Mouse (Mus musculus): Measurements from ENCODE around the gene Atxn7l3. TPM values are rescaled to one million over a fixed set of nuclear protein-coding genes. Genes with fewer than 3 reads are reported as not detected.

The Atxn7l3 gene
- 11.1 and 20.7 TPM in 2 replicates for polyA plus RNA-seq (2021; fragmentation: Nextera tagmentation)
- long read RNA-seq, experiment 1, partial matches to known transcripts: 4 of 84 reads
- long read RNA-seq, experiment 1, other reads (novel, unspliced or antisense): 78 of 84 reads
- long read RNA-seq, experiment 2, partial matches to known transcripts: 2 of 28 reads
- long read RNA-seq, experiment 2, other reads (novel, unspliced or antisense): 26 of 28 reads

GRCm38 (mm10) chr11:102296491-102297472 lies at the start of gene Atxn7l3:
Gene Atxn7l3 (minus strand): TSS chr11:102296631.

DNA sequence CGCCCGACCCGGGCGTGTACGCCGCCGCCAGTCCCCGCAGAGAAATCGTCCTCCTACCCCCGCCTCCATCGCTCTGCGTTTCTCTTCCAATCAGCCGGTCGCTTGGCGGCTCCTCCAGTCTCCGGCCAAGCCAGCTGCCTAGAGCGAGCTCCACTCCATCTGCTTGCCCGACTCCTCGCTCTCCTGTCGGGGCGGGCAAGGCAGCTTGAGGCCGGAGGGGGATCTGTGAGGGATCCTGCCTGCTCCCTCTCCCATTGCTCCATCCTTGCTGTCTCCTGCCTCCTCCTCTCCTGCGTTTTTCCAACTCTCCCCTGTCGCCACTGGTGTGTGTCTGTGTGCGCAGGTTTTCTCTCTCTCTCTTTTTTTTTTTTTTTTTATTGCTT lies 23.0 kb upstream of the Atxn7l3 start, which contains the start of gene Ubtf:
Ubtf (minus strand) TSS at position 333 of the 383 bp plus-strand sequence.

DNA sequence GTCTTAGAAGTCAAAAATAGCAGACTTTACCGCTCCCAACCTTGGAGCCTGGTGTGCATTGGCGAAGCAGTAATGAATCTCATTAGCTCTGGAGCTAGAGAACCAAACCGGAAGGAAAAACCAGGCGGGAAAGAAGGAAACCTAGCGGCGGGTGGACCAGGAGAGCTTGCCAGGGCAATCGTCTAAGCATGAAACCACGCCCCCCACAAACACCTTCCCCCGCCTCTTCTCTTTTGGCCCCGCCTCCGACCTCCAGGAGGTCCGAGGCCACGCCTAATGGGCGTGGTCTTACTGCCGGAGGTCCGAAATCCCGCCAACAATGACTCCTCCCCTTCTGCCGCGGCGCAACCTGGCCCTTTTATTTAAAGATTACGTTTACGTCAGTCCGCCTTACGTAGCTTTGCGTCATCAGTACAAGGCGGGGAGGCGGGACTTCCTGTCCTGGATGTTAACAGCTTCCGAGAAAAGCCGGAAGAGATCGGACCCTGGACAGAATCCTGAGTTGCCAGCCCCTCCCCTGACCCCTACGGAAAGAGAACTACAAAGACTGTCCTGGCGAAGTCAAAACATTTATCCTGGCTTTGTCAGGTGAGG lies 11.8 kb downstream of the Atxn7l3 start, which contains the start of gene Tmub2:
Tmub2 (plus strand) TSS at position 431 of the 594 bp plus-strand sequence.

GRCm38 (mm10) chr11:102268520-102269244 lies 27.7 kb downstream of the Atxn7l3 start, which contains the start of gene Asb16:
Gene Asb16 (plus strand): TSS chr11:102268743.

DNA sequence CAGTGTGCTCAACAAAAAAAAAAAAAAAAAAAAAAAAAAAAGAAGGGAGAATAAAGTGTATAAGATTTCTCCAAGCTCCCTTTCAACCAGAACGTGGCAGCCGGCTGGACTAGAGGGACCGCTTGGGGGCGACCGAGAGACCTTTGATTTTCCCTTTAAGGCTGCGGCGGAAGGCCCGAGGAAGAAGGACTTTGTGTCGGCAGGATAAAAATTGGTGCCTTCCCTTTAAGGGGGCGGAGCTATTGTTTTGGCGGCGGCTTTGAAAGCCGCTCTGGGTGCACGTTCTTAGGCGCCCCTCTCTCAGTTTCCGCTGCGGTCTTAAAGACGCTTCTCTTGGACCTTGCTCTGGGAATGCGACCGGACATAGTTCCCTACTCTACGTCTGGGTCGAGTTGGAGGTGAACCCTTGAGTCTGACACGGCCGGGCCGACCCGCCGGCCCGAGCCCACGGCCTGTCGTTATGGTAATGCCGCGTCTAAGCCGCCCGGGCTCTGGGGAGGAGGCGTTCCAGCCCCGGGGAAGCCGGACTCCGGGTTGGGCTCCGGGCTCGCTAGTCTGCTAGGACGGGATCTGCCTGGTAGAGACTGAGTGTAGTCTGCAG lies 47.7 kb downstream of the Atxn7l3 start, which contains the start of gene BC030867:
BC030867 (plus strand) TSS at position 253 of the 601 bp plus-strand sequence.

Other genes starting within 250 kb of the Atxn7l3 start
- gene Mpp2, start 208.1 kb downstream of the Atxn7l3 start, polyA plus RNA-seq (2021; fragmentation: Nextera tagmentation): 31.0 and 37.4 TPM in 2 replicates
- gene Ppy, start 195.3 kb downstream of the Atxn7l3 start, polyA plus RNA-seq (2021; fragmentation: Nextera tagmentation): not detected in 2 replicates
- not detected in 2 replicates for gene Pyy, start 188.8 kb downstream of the Atxn7l3 start, polyA plus RNA-seq (2021; fragmentation: Nextera tagmentation)
- gene Nags, start 151.1 kb downstream of the Atxn7l3 start, polyA plus RNA-seq (2021; fragmentation: Nextera tagmentation): 0.06 TPM in 1 of 2 replicates, not detected in the other
- gene Tmem101, start 140.2 kb downstream of the Atxn7l3 start, polyA plus RNA-seq (2021; fragmentation: Nextera tagmentation): 35.3 and 47.1 TPM in 2 replicates
- 91.0 and 105 TPM in 2 replicates for gene Lsm12, start 111.3 kb downstream of the Atxn7l3 start, polyA plus RNA-seq (2021; fragmentation: Nextera tagmentation)
- gene G6pc3, start 107.0 kb downstream of the Atxn7l3 start, polyA plus RNA-seq (2021; fragmentation: Nextera tagmentation): 24.1 and 27.0 TPM in 2 replicates
- gene Hdac5, start 66.5 kb downstream of the Atxn7l3 start, polyA plus RNA-seq (2021; fragmentation: Nextera tagmentation): 47.8 and 66.9 TPM in 2 replicates
- 1.4 and 1.6 TPM in 2 replicates for gene BC030867, start 47.7 kb downstream of the Atxn7l3 start, polyA plus RNA-seq (2021; fragmentation: Nextera tagmentation)
- 0.82 and 1.2 TPM in 2 replicates for gene Asb16, start 27.9 kb downstream of the Atxn7l3 start, polyA plus RNA-seq (2021; fragmentation: Nextera tagmentation)
- gene Tmub2, start 11.7 kb downstream of the Atxn7l3 start, polyA plus RNA-seq (2021; fragmentation: Nextera tagmentation): 81.4 and 90.6 TPM in 2 replicates
- gene Ubtf, start 23.1 kb upstream of the Atxn7l3 start, polyA plus RNA-seq (2021; fragmentation: Nextera tagmentation): 42.1 and 43.3 TPM in 2 replicates
- gene Slc4a1, start 69.6 kb upstream of the Atxn7l3 start, polyA plus RNA-seq (2021; fragmentation: Nextera tagmentation): not detected in 2 replicates
- 53.3 and 211 TPM in 2 replicates for gene Rundc3a, start 96.8 kb upstream of the Atxn7l3 start, polyA plus RNA-seq (2021; fragmentation: Nextera tagmentation)
- 94.9 and 175 TPM in 2 replicates for gene Slc25a39, start 111.3 kb upstream of the Atxn7l3 start, polyA plus RNA-seq (2021; fragmentation: Nextera tagmentation)
- gene Grn, start 133.7 kb upstream of the Atxn7l3 start, polyA plus RNA-seq (2021; fragmentation: Nextera tagmentation): 38.6 and 40.3 TPM in 2 replicates
- gene Fam171a2, start 151.1 kb upstream of the Atxn7l3 start, polyA plus RNA-seq (2021; fragmentation: Nextera tagmentation): 0.67 and 7.7 TPM in 2 replicates
- 4.4 and 5.7 TPM in 2 replicates for gene Itga2b, start 173.5 kb upstream of the Atxn7l3 start, polyA plus RNA-seq (2021; fragmentation: Nextera tagmentation)

Data from left cerebral cortex, adult 6 months (tissue).